Mouse (Mus musculus) adrenal gland, postnatal 10 days (tissue): ENCODE results near the gene Tmem238l. TPM values are rescaled to one million over a fixed set of nuclear protein-coding genes. Genes with fewer than 3 reads are reported as not detected.
A peak's percentile ranks its signal among the peaks of the same experiment; 100 is the strongest.

ENCODE experiments used
- DNase-seq: peaks from one replicate; pipeline ENCODE4 v3.0.0; 2021; ENCODE audit warnings: mixed read lengths
- long read RNA-seq, 2 experiments: library from polyadenylated mRNA; stranded (forward); transcript quantifications; one replicate each; pipeline ENCODE4 v2.0.0; 2021
- total RNA-seq, 2 experiments: library from RNA; stranded (reverse); gene quantifications; 2 replicates each; pipeline ENCODE4 v1.2.3; 2021

Tmem238l gene
- total RNA-seq, result not detected
- long read RNA-seq, experiment 1, result 0 reads
- long read RNA-seq, experiment 2, result 0 reads

DNA sequence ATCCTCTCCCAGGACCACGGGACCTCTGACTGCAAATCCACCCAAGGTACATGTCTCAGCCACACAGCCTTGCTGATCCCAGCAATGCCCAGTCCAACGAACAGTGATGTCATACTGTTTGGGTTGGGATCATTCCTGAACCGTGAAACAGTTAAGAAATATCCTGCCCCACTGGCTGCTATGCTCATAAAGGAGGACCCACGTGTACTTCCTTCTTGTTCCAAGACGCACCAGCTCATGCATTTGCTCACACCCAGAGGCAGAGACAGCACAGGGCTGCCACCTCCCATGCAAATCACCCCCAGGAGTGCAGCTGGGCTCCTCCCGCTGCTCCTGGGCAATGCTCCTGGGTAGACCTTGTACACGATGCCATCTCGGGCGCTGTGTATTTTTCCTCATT lies at the start of gene Tmem238l:
Gene Tmem238l (plus strand): TSS at position 336 of the 400 bp plus-strand sequence.
- DNase-seq, result no peak

DNA sequence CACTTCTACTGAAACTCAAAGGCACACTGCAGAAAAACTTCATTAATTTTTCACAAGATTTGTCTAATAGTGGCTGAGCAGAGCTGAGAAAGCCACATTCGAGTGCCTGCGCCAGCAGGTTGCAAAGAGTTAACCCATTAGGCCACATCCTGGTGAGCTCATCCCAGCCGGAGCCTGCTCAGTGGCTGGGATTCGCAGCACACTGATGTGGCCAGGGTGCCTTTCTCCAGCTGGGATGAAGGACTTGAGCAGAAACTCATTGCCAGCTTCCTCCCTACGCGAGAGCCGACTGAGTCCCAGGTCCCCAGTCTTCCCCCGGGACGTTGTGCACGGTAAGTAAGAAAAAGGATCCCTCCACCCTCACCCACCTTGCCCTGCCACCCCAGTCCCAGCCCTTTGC lies 44.6 kb upstream of the Tmem238l start, which contains the start of gene Pirt:
Gene Pirt (plus strand): TSS at position 171 of the 400 bp plus-strand sequence.
- DNase-seq, result peak; percentile 7

DNA sequence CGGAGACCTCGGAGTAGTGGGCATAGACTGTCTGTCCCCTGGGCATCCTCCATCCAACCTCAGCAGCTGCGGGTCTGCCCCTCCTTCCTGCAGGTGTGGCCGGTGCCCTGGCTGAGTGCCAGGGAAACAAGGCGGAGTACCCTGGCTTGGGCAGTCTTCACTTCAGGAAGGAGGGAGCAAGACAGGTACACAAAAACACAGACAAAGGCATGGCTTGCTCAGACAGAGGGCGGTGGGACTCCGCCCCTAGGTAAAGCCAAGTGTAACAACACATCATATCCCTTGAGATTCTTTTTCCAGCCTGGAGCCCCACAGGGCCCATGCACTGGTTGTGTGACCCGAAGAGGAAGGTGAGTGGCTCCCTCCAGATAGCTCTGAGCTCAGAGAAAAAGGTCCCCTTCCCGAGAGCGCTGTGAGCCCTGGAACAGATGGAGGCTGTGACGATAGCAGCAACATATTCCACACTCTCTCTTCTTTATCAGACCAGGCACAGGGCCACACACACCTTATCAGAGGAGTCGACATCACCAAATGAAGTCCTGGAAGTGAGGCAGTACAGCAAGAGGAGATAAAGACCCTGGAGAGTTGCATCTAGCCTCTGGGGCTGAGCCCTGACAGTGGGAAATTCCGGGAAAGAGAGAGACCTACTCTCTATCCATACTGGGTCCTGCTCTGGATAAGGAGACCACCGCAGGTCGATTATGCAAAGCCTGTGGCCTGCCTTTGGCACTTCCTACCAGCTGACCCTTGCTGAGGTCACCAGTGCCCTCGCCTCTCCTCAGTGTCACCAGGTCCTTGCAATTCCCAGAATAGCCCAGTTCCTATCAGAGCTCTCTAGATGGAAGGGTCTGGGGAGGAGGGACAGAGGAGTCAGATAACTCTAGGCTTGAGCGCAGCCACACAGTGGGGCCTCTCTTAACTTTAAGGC lies 43.6 kb upstream of the Tmem238l start:
- peak; percentile 9 for DNase-seq

DNA sequence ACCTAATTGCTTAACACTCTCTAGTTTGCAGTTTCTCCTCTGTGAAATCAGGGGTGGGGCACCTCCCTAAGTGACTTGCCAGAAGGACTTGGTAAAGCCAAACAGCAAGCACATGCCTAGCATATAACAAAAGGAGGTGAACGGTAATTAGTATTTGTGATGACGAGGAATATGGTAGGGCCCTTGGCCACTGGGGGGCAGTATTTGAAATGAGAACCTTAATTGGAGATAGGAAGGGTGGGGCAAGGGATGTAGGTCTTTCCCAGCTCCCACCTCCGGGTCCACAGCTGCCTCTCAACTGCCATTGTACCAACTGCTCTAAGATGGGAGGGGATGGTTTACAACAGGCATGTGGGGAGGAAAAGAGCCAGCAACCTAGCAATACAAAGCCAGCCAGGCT lies 42.2 kb upstream of the Tmem238l start:
- peak; percentile 69 for DNase-seq

DNA sequence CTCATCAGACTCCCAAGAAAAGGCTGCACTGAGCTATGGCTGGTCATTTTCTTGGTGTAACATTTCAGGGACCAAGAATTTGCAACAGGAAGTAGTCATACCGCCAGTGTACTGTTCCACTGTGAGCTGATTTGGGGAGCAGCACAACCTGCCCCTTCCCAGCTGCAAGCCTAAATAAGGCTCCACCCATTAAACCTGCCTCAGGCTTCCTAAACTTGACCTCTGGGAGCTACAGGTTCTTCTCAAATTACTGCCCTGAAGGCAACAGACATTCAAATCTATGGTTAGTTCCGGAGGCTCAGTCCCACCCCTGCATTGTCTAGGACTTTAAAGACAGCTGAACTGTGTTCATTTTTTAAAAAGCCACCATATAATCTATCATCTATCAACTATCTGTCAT lies 36.4 kb upstream of the Tmem238l start:
- no peak for DNase-seq

DNA sequence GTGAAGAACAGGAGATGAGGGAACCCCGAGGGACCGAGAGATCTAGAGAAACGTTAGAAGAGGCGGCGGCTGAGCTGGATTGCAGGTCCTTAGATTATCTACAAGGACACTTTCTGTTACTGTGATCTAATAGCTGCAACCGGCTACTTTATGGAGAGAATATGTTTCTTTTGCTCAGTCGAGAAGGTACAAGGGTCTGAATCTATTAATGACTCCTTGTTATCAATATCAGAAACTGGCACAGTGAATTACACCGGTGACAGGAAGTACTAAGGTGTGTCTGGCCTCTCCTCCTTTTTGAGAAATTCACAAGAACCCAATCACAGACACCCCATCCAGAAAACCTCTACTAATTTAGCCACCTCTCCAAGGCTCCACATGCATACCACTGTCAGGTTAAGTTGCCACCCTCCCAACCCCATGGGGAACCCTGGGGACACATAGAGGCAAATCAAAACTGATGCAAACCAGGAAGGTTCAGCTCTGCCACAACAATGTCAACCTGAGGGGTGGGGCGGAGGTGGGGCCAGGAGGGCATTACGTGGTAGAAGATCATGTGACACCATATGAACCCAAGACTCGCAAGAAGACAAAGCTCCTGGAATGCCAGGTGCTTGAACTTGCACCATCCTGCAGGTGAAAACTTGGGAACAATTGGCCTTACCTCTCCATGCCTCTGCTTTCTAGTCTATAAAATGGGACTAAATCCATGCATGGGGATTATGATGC lies 32.2 kb upstream of the Tmem238l start:
- no peak for DNase-seq

DNA sequence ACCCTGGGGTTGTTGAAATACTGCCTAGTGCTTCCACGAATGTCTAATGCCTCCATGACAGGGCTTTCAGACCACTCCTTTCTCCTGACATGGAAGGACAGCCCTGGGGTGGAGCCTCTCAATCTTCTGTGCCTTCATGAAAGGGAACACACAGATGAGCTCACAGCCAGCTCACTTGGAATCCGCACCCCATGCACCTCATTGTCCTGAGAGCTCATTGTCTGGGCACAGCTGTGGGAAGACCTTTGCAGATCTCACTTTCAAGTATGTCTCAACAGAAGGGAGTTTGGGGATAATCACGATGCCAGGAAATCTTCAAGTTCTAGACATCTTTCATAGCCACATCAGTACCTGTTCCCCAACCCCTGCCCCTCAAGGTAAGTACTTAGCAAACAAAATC lies 28.1 kb upstream of the Tmem238l start:
- no peak for DNase-seq

DNA sequence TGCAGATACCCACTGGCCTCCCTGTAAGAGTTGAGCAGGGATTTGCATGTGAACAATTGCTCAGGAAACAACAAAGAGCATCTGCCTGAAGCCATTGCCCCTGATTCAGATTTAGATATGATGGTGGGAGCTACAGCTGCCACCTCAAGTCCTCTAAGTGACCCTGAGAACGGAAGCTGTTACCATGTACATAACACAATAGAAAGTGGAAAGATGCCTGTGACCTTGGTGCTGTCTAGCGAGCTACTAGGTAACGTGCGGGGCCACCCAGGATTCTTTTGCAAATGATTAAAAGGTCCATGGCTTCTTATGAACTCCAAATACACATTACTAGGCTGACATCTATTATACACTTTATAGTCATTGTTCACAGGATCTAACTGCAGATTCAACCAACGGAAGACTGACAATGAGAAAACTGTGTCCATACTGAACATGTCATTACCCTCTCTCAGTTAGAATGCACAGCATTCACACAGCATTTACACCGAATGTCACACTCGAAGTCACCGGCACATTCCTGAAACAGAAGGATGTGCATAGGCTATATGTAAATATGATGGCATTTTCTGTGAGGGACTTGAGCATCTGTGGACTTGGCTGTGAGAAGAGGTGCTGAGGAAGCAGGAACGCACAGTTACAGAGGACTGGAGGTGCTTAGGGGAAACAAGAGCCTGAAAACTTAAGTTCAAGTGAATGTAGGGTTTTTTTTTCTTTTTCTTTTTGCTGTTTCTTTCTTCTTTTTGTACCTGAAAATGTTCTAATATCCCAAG lies 23.4 kb upstream of the Tmem238l start:
- no peak for DNase-seq

DNA sequence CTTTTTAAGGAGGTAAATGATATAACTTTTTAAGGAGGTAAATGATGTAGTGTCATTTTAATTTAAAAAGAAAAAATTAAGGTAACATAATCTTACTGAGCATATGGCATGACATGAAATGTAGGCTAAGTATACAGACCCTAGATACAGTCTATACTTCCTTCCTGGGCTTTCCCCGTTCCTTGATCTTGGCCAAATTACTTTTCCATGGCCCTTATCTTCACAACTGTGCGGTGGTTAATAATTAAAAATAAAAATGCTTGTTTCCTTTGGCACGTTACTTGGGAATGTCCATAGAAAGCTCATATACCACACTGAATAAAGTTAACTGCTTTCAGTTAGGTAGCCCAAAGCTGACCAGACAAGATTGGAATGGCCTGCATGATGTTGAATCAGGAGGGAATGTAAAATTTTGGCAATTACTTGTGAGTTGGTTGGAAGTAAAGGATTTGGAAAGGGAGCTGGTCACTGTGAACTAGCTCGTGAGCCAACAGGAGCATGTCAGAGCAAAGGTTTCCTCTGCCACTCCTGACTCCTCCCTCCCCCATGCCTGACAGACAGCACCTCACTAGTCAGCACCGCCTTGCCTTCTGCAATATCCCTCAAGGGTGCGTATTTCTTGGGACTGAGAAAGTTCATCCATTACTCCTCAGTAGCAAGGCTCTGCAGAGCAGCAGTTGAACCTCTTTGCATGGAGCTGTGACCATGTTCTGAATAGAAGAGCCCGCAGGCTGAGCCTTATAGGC lies 21.8 kb upstream of the Tmem238l start:
- no peak for DNase-seq

DNA sequence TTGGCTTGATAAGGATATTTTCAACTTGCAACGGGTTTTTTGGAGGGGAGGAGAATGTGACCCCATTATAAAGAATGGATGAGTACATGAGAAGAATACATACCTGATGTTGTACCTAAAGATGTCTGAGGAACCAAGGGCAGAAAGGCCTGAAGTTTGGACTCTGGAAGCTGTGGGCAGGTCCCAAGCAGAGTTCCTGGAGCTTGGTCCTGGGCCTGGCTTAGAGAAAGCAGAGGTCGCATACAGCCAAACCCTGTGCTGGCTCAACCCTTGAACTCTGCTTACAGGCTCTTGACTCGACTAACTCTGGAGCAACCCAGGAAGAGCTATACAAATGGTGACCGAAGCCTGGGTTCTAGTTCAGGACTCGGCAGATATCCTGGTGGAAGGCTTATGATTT lies 14.4 kb upstream of the Tmem238l start:
- no peak for DNase-seq

DNA sequence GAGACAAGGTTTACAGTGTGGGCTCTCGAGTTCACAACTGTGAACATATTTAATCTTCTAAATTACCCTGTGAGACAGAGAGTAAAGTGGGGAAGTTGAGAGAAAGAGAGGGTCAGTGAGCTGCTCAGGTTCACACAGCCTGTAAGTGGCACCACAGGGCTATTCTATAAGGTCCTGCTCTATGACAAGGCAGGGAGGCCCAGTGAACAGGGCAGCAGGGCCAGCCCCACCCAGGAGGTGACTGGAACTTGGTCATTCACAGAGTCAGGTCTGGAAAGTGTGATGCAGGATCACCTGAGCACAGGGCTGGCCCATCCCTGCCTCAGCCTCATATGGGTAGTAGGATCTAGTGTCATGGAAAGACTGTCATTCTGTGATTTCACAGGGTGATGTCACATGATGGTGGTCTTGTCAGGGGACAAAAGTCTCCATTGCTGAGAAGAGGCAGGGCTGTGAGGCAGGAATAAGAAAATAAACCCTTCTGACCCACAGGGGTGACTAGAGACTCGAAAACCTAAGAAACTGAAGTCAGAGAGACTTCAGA lies 11.1 kb upstream of the Tmem238l start:
- no peak for DNase-seq

DNA sequence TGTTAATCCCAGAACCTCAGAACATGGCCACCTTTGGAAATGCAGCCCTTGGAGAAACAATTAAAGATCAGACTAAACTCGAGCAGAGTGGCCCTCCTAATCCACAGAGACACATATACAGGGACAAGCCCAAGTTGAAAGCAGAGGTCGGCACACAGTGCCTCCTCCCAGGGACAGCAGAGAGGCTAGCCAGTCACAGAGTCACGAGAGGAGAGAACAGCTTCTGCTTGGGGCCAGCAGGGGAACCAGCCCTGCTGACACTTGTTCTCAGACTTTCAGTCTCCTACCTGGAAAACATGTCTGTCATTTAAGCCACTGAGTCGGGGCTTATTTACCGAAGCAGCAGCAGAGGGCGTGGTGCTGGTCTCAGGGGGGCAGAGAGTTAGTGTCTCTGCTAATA lies 9.9 kb upstream of the Tmem238l start:
- no peak for DNase-seq

DNA sequence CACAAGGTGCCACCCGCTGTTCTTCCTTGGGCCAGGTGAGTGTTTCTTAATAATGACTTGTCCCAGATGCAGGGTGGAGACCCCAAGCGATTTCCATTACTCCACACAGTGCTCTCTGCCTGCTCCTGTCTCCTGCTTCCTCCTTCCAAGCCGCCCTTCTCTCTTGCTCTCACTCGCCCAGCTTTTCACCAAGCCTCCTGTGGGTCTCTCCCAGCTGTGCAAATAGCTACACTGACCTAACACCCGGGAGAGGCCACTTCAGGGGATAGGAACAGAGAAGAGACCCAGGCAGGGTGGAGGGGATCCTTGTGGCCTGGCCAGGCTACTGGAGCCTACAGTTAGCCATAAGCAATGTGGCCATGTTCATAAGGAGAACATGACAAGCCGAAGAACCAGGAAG lies 9.5 kb upstream of the Tmem238l start:
- DNase-seq, result no peak

DNA sequence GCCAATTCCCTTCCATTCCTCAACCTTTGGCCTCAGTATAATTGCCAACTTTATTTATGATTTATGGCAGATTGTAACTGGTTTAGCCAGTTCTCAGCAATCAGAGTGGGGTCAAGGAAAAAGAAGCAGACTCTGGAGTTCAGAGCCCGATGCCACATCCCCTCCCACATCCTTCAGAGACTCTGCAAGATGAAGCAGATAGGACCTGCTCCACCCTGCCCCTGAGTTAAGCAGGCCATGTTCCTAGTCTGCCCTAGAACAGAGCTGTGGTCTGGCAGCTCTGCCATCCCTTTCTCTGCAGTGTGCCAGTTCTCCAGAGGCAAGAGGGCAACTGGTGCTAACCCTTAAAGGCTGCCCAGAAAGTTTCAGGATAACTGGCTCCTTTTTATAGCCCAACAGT lies 4.4 kb downstream of the Tmem238l start:
- DNase-seq, result peak; percentile 9

DNA sequence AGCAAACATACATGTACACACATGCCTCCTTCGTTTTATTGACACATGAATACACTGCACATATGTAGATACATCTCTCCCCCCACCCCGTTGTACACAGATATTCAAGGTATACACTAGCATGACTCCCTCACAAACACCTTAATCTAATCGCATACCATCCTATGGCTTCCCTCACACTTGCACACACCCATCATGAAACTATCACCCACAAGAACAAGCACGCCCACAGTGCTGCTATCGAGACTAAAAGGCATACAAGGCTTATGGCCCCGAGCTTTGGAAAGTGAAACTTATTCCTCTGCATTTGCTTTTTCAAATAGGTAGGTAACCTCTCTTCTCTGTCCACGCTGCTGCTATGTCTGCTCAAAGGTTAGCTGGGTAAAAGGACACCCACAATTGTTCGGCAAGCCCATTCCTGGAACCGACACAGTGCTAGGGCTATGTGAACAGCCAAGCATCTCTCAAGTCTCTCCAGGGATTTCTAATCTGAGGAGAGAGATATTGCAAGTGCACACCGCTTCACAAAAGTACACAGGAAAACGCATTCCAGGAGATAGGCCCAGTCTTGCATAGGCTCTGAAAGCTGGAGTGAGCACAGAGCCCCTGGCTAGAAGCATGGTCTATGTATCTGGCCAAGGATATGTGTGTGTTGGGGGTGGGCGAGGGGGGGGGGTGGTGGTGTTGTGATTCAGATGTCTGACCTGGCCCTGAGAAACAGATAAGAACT lies 5.2 kb downstream of the Tmem238l start:
- DNase-seq, result no peak

DNA sequence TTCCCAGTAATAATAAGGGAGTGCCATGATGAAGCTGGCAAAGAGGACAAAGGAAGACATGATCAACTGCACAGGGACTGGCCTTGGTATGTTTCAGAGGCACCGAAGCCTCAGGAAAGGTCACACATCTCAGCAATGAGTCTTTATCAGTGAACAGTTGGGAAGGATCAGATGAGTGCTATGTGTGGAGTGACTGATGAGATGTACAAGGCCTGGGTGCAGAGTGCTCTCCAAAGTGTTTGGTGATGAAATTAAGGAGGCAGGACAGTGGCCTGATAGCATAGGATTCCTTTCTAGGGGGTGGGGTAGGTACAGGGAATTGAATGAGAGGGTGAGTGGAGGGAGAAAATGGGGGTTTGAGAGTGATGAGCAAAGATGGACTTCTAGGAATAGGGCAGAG lies 7.0 kb downstream of the Tmem238l start:
- no peak for DNase-seq

DNA sequence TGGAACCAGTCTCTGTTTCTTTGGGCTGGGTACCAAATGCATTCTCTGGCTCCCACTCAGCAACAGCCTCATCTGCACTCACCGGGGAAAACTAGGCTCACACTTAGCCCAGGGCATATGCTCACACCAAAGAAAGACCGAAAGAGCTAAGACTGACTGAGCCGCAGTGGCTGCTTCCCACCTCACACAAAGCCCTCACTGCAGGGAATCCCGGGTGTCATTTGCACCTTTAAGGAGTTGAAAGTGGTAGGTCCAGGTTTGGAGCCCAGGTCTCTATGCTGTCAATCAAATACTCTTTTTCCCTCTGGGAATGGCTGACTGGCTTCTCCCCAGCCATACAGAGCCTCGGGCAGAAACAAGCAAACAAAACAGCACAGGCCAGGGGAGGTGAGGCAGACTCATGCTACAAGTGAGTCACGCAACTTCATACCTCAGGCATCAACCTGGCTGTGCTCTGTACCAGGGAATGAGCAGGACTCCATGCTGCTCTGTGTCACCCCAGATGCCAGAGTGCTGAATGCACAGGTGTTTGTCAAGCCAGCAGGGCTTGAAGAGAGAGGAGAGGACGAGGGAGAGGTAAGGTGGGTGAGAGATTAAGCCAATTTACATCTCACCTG lies 10.2 kb downstream of the Tmem238l start:
- DNase-seq, result no peak

DNA sequence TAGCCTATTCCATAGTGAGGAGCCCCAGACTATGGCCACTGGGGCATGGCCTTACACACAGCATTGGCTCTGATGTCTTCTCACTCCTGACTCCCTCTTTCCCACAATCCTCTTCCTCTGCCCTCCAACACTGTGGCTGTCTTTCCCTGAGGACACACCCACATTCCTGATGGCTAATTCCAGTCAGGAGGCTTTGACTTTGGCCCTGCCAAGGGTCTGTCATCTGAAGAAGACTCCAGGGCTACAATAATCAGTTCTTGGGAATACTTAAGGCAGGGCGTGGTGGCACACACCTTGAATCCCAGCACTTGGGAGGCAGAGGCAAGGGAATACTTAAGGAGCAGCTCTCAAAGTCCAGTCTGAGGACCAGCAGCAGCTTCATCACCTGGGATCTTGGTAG lies 12.1 kb downstream of the Tmem238l start:
- no peak for DNase-seq

DNA sequence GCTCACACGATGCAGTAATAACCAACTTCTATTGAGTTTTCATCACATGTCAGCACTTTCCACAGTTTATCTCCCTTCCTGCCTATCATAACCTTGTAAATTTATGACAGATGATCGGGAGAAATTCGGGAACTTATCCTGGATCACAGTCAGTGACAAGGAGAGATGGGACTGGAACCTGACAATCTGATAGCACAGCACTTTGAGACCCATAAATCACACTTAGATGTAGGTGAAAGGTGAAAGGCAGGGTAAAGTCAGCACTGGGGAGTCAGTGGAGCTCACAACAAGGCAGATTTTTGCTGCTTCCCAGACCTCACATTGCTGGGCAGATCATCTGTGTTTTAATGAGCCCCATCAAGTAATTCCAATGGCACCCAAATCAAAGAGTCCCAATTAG lies 17.1 kb downstream of the Tmem238l start:
- DNase-seq, result no peak

DNA sequence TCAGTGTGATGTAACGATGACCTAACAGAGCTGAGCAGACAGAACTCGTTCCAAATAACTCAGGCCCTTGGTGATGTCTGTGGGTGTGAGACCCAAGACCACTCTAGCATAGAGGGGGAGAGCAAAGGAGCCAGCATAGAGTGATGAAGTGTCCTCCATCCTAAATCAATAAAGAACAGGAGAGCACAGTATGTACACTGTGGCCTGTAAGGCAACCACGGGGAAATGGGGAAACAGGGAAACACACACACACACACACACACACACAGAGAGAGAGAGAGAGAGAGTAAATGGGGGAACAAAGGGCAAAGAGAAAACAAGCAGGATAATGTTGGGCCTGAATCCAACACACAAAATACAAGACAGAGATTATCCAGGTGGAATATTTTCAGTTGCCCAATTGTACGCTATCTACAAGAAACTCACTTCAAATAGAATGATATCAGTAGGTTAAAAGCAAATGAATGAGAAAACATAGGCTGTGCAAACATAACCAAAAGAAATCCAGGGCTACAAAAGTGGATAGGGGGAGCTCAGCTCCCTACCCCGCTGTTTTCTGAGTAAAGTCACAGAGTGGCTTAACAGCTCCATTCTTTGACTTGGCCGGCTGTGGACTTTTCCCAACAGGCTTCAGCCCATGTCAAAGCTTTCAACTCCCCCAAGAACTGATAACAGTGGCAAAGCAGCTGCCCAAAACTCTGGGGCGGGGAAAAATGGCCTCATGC lies 19.3 kb downstream of the Tmem238l start:
- no peak for DNase-seq
